Mouse (Mus musculus): ENCODE results near the gene Ppme1. TPM values are rescaled to one million over a fixed set of nuclear protein-coding genes. Genes with fewer than 3 reads are reported as not detected.

Gene Ppme1
- polyA plus RNA-seq, 1 experiment from 2014 or later, result 53.8 TPM

- Histone ChIP-seq H3K27me3 (no peaks in the 10 kb centered on the region), H3K4me2 (no peak overlapping the region), H3K36me3 (peaks cover 58% of the 10 kb centered on the region), H3K27ac (no peak overlapping the region), H3K9ac (replicated peaks) (no peak overlapping the region), H3K9me3 (no peaks in the 10 kb centered on the region), H3K4me1 (replicated peaks) (no peaks in the 10 kb centered on the region), H3K4me3 (replicated peaks) (no peak overlapping the region)
- ATAC-seq (ENCODE audit: insufficient number of reproducible peaks, insufficient read depth, low FRiP score, low TSS enrichment, low read depth), result no peak
- WGBS, result 72% methylated on average over 6 of the region's 6 CpGs
These were observed 46.6 kb downstream of the Ppme1 start for GRCm38 (mm10) chr7:100325482-100325881.

GRCm38 (mm10) chr7:100323721-100324120, 48.4 kb downstream of the Ppme1 start:
- Histone ChIP-seq H3K27ac (no peak overlapping the region), H3K36me3 (peaks cover 46% of the 10 kb centered on the region), H3K4me2 (no peak overlapping the region), H3K9me3 (no peaks in the 10 kb centered on the region), H3K27me3 (no peaks in the 10 kb centered on the region), H3K4me3 (replicated peaks) (no peak overlapping the region), H3K9ac (replicated peaks) (no peak overlapping the region), H3K4me1 (replicated peaks) (no peaks in the 10 kb centered on the region)
- ATAC-seq (ENCODE audit: insufficient number of reproducible peaks, insufficient read depth, low FRiP score, low TSS enrichment, low read depth), result no peak
- 96% methylated on average over 3 of the region's 3 CpGs for WGBS

- no peak overlapping the region for H3K4me3 ChIP-seq (replicated peaks)
- no peaks in the 10 kb centered on the region for H3K4me1 ChIP-seq (replicated peaks)
- H3K9ac ChIP-seq (replicated peaks), result no peak overlapping the region
- ATAC-seq (ENCODE audit: insufficient number of reproducible peaks, insufficient read depth, low FRiP score, low TSS enrichment, low read depth), result no peak
- H3K9me3 ChIP-seq, result no peaks in the 10 kb centered on the region
- 97% methylated on average over 5 of the region's 5 CpGs for WGBS
- no peak overlapping the region for H3K4me2 ChIP-seq
- H3K27ac ChIP-seq, result no peak overlapping the region
- peaks cover 16% of the 10 kb centered on the region for H3K36me3 ChIP-seq
- H3K27me3 ChIP-seq, result no peaks in the 10 kb centered on the region
These were observed 54.6 kb downstream of the Ppme1 start for GRCm38 (mm10) chr7:100317534-100317933.

GRCm38 (mm10) chr7:100316924-100317323, 55.2 kb downstream of the Ppme1 start:
- no peak overlapping the region for H3K27ac ChIP-seq
- no peaks in the 10 kb centered on the region for H3K4me1 ChIP-seq (replicated peaks)
- no peak overlapping the region for H3K4me2 ChIP-seq
- no peak for ATAC-seq (ENCODE audit: insufficient number of reproducible peaks, insufficient read depth, low FRiP score, low TSS enrichment, low read depth)
- no peaks in the 10 kb centered on the region for H3K9me3 ChIP-seq
- H3K36me3 ChIP-seq, result peaks cover 16% of the 10 kb centered on the region
- H3K9ac ChIP-seq (replicated peaks), result no peak overlapping the region
- WGBS, result 94% methylated on average over 8 of the region's 8 CpGs
- H3K27me3 ChIP-seq, result no peaks in the 10 kb centered on the region
- H3K4me3 ChIP-seq (replicated peaks), result no peak overlapping the region

- ATAC-seq (ENCODE audit: insufficient number of reproducible peaks, insufficient read depth, low FRiP score, low TSS enrichment, low read depth), result no peak
- Histone ChIP-seq H3K4me2 (no peak overlapping the region), H3K27me3 (no peaks in the 10 kb centered on the region), H3K27ac (no peak overlapping the region), H3K36me3 (peaks cover 12% of the 10 kb centered on the region; the same call in 1 of the 2 replicates), H3K4me3 (replicated peaks) (no peak overlapping the region), H3K9me3 (no peaks in the 10 kb centered on the region), H3K4me1 (replicated peaks) (peaks cover 16% of the 10 kb centered on the region; the same call in 1 of the 2 replicates), H3K9ac (replicated peaks) (no peak overlapping the region)
- WGBS, result 84% methylated on average over 4 of the region's 4 CpGs
These were observed 59.4 kb downstream of the Ppme1 start for GRCm38 (mm10) chr7:100312716-100313115.

- Histone ChIP-seq H3K27me3 (no peaks in the 10 kb centered on the region), H3K4me2 (no peak overlapping the region), H3K36me3 (peaks cover 3% of the 10 kb centered on the region; the same call in 1 of the 2 replicates), H3K9me3 (no peaks in the 10 kb centered on the region), H3K9ac (replicated peaks) (no peak overlapping the region), H3K27ac (peak overlapping the region; percentile 53), H3K4me1 (replicated peaks) (peaks cover 17% of the 10 kb centered on the region; the same call in 1 of the 2 replicates), H3K4me3 (replicated peaks) (no peak overlapping the region)
- no peak for ATAC-seq (ENCODE audit: insufficient number of reproducible peaks, insufficient read depth, low FRiP score, low TSS enrichment, low read depth)
- WGBS, result 79% methylated on average over 12 of the region's 12 CpGs
These were observed 61.8 kb downstream of the Ppme1 start for GRCm38 (mm10) chr7:100310290-100310689.

- no peaks in the 10 kb centered on the region for H3K36me3 ChIP-seq
- H3K4me1 ChIP-seq (replicated peaks), result peaks cover 17% of the 10 kb centered on the region; the same call in 1 of the 2 replicates
- no peak overlapping the region for H3K9ac ChIP-seq (replicated peaks)
- no peaks in the 10 kb centered on the region for H3K27me3 ChIP-seq
- no peak overlapping the region for H3K27ac ChIP-seq
- 65% methylated on average over 6 of the region's 6 CpGs for WGBS
- H3K4me3 ChIP-seq (replicated peaks), result no peak overlapping the region
- H3K9me3 ChIP-seq, result no peaks in the 10 kb centered on the region
- no peak overlapping the region for H3K4me2 ChIP-seq
- no peak for ATAC-seq (ENCODE audit: insufficient number of reproducible peaks, insufficient read depth, low FRiP score, low TSS enrichment, low read depth)
These were observed 62.4 kb downstream of the Ppme1 start for GRCm38 (mm10) chr7:100309679-100310078.

GRCm38 (mm10) chr7:100309216-100309615, 62.9 kb downstream of the Ppme1 start:
- no peak overlapping the region for H3K4me3 ChIP-seq (replicated peaks)
- H3K27me3 ChIP-seq, result no peaks in the 10 kb centered on the region
- H3K36me3 ChIP-seq, result no peaks in the 10 kb centered on the region
- 75% methylated on average over 1 of the region's 1 CpGs for WGBS
- no peaks in the 10 kb centered on the region for H3K9me3 ChIP-seq
- H3K27ac ChIP-seq, result no peak overlapping the region
- ATAC-seq (ENCODE audit: insufficient number of reproducible peaks, insufficient read depth, low FRiP score, low TSS enrichment, low read depth), result no peak
- peaks cover 17% of the 10 kb centered on the region; the same call in 1 of the 2 replicates for H3K4me1 ChIP-seq (replicated peaks)
- no peak overlapping the region for H3K9ac ChIP-seq (replicated peaks)
- no peak overlapping the region for H3K4me2 ChIP-seq

- no peaks in the 10 kb centered on the region for H3K27me3 ChIP-seq
- H3K27ac ChIP-seq, result 0 out of 2 replicates have a peak overlapping the region, but pooled peaks have one; percentile 19
- H3K9ac ChIP-seq (replicated peaks), result no peak overlapping the region
- no peaks in the 10 kb centered on the region for H3K36me3 ChIP-seq
- 76% methylated on average over 6 of the region's 6 CpGs for WGBS
- no peak for ATAC-seq (ENCODE audit: insufficient number of reproducible peaks, insufficient read depth, low FRiP score, low TSS enrichment, low read depth)
- H3K4me1 ChIP-seq (replicated peaks), result peaks cover 17% of the 10 kb centered on the region; the same call in 1 of the 2 replicates
- no peaks in the 10 kb centered on the region for H3K9me3 ChIP-seq
- no peak overlapping the region for H3K4me3 ChIP-seq (replicated peaks)
- no peak overlapping the region for H3K4me2 ChIP-seq
These were observed 64.0 kb downstream of the Ppme1 start for GRCm38 (mm10) chr7:100307872-100308653.

- Histone ChIP-seq H3K4me2 (no peak overlapping the region), H3K4me3 (replicated peaks) (no peak overlapping the region), H3K9ac (replicated peaks) (no peak overlapping the region), H3K27me3 (no peaks in the 10 kb centered on the region), H3K36me3 (no peaks in the 10 kb centered on the region), H3K4me1 (replicated peaks) (peaks cover 17% of the 10 kb centered on the region; the same call in 1 of the 2 replicates), H3K27ac (no peak overlapping the region), H3K9me3 (no peaks in the 10 kb centered on the region)
- no peak for ATAC-seq (ENCODE audit: insufficient number of reproducible peaks, insufficient read depth, low FRiP score, low TSS enrichment, low read depth)
- WGBS, result 90% methylated on average over 9 of the region's 9 CpGs
These were observed 66.2 kb downstream of the Ppme1 start for GRCm38 (mm10) chr7:100305894-100306293.

GRCm38 (mm10) chr7:100302316-100302715, 69.8 kb downstream of the Ppme1 start:
- no peak for ATAC-seq (ENCODE audit: insufficient number of reproducible peaks, insufficient read depth, low FRiP score, low TSS enrichment, low read depth)
- H3K4me2 ChIP-seq, result no peak overlapping the region
- H3K9me3 ChIP-seq, result no peaks in the 10 kb centered on the region
- no peaks in the 10 kb centered on the region for H3K27me3 ChIP-seq
- H3K4me1 ChIP-seq (replicated peaks), result peaks cover 16% of the 10 kb centered on the region
- H3K9ac ChIP-seq (replicated peaks), result no peak overlapping the region
- WGBS, result 61% methylated on average over 4 of the region's 4 CpGs
- peaks cover 7% of the 10 kb centered on the region; the same call in 1 of the 2 replicates for H3K36me3 ChIP-seq
- H3K27ac ChIP-seq, result no peak overlapping the region
- no peak overlapping the region for H3K4me3 ChIP-seq (replicated peaks)
